Mouse (Mus musculus) retina, embryonic 14.5 days (tissue): Measurements from ENCODE around the gene Cops6.

Source experiments
- DNase-seq: peaks from one replicate; pipeline ENCODE4 v3.0.0-alpha.2; 2015; ENCODE audit warnings: low spot score

Gene Cops6

GRCm38 (mm10) chr5:138160842-138161665 lies at the start of gene Cops6:
Gene Cops6, plus strand, starts transcription at chr5:138161071.
- peak; percentile 93 for DNase-seq

- DNase-seq = peak; percentile 91
Observed at GRCm38 (mm10) chr5:138116255-138117198, 44.3 kb upstream of the Cops6 start, which contains the start of gene Zscan21. Gene Zscan21, plus strand, starts transcription at chr5:138116903.

GRCm38 (mm10) chr5:138117199-138118015 lies 43.5 kb upstream of the Cops6 start:
- DNase-seq = peak; percentile 21

GRCm38 (mm10) chr5:138118041-138118440 lies 42.8 kb upstream of the Cops6 start:
- no peak for DNase-seq

GRCm38 (mm10) chr5:138132425-138133064 lies 28.3 kb upstream of the Cops6 start:
- DNase-seq = no peak

GRCm38 (mm10) chr5:138137257-138137656 lies 23.6 kb upstream of the Cops6 start:
- DNase-seq = no peak

- peak; percentile 77 for DNase-seq
Observed at GRCm38 (mm10) chr5:138137935-138138549, 22.8 kb upstream of the Cops6 start.

GRCm38 (mm10) chr5:138138585-138138984 lies 22.3 kb upstream of the Cops6 start:
- DNase-seq = no peak

- no peak for DNase-seq
Observed at GRCm38 (mm10) chr5:138154390-138154789, 6.5 kb upstream of the Cops6 start.

GRCm38 (mm10) chr5:138155443-138155976 lies 5.4 kb upstream of the Cops6 start, which contains the start of gene Zfp113:
Gene Zfp113, minus strand, starts transcription at chr5:138155744.
- peak; percentile 97 for DNase-seq

- no peak for DNase-seq
Observed at GRCm38 (mm10) chr5:138160224-138160762, 578 bp upstream of the Cops6 start.

GRCm38 (mm10) chr5:138163046-138163445 lies 2.2 kb downstream of the Cops6 start:
- no peak for DNase-seq

- DNase-seq = no peak
Observed at GRCm38 (mm10) chr5:138163610-138164009, 2.7 kb downstream of the Cops6 start.

- DNase-seq = no peak
Observed at GRCm38 (mm10) chr5:138165594-138165993, 4.7 kb downstream of the Cops6 start.

- DNase-seq = peak; percentile 98
Observed at GRCm38 (mm10) chr5:138170936-138171561, 10.2 kb downstream of the Cops6 start.

GRCm38 (mm10) chr5:138171695-138172491 lies 11.0 kb downstream of the Cops6 start, which contains the start of the genes Ap4m1 and Mcm7:
Gene Ap4m1, plus strand, starts transcription at chr5:138172002.
Gene Mcm7, minus strand, starts transcription at chr5:138172422.
- DNase-seq = peak; percentile 97

- DNase-seq = no peak
Observed at GRCm38 (mm10) chr5:138173217-138173616, 12.3 kb downstream of the Cops6 start.

GRCm38 (mm10) chr5:138186950-138187638 lies 26.2 kb downstream of the Cops6 start, which contains the start of the genes Taf6 and Cnpy4:
Gene Taf6, minus strand, starts transcription at chr5:138187451.
Gene Cnpy4, plus strand, starts transcription at chr5:138187485.
- peak; percentile 95 for DNase-seq
